Mouse (Mus musculus) liver, embryonic 14.5 days (tissue): ENCODE measurements around the gene Smurf2. TPM values are rescaled to one million over a fixed set of nuclear protein-coding genes. Genes with fewer than 3 reads are reported as not detected.
A peak's percentile ranks its signal among the peaks of the same experiment; 100 is the strongest.

Experiments
- ATAC-seq: fragments of 200-750 bp; cut with Nextera tagmentation; 2 replicates; pipeline ENCODE4 v1.8.0; 2017; ENCODE audit warnings: moderate number of reproducible peaks, mild to moderate bottlenecking, moderate library complexity; ENCODE audit not compliant: insufficient read depth
- DNase-seq, 3 experiments: peaks; one replicate each; pipeline ENCODE4 v3.0.0-alpha.2; 2012 to 2013; ENCODE audit warnings: low read depth in 3 of 3, low spot score in 3 of 3
- H3K27ac ChIP-seq: fragments of 300-500 bp; sonication (generic); 2 replicates; pipeline ENCODE4 v1.5.1; 2014; ENCODE audit warnings: moderate library complexity, mild to moderate bottlenecking, control low read depth, inconsistent platforms
- H3K27me3 ChIP-seq: fragments of 300-500 bp; sonication (generic); 2 replicates; pipeline ENCODE4 v1.6.1; 2014; ENCODE audit warnings: mild to moderate bottlenecking, low read length, moderate library complexity; ENCODE audit not compliant: control insufficient read depth, insufficient read depth
- H3K36me3 ChIP-seq: fragments of 300-500 bp; sonication (generic); replicated peaks from 2 replicates; pipeline ENCODE4 v1.6.1; 2014; ENCODE audit warnings: low read depth; ENCODE audit not compliant: control insufficient read depth, insufficient read depth
- H3K4me1 ChIP-seq, 2 experiments: fragments of 200-500 bp in 1 of 2; fragments of 300-500 bp in 1 of 2; sonication (generic) in 1 of 2; replicated peaks; 2 replicates each; pipeline ENCODE4 v1.6.1; 2012 to 2014; ENCODE audit warnings: antibody characterized with exemption in 1 of 2, inconsistent platforms in 1 of 2, low read length in 1 of 2; ENCODE audit not compliant: control insufficient read depth in 2 of 2, insufficient read depth in 2 of 2
- H3K4me2 ChIP-seq: fragments of 300-500 bp; sonication (generic); 2 replicates; pipeline ENCODE4 v1.6.1; 2014; ENCODE audit warnings: low read depth, mild to moderate bottlenecking, control low read depth, moderate library complexity
- H3K4me3 ChIP-seq, 2 experiments: fragments of 200-500 bp in 1 of 2; fragments of 300-500 bp in 1 of 2; sonication (generic) in 1 of 2; 2 replicates each; pipeline ENCODE4 v1.5.1; 2012 to 2014; ENCODE audit warnings: low read depth in 2 of 2, low read length in 2 of 2, mild to moderate bottlenecking in 2 of 2, control low read depth in 1 of 2, inconsistent platforms in 1 of 2, moderate library complexity in 1 of 2; ENCODE audit not compliant: insufficient read depth in 1 of 2
- H3K9ac ChIP-seq: fragments of 300-500 bp; sonication (generic); replicated peaks from 2 replicates; pipeline ENCODE4 v1.6.1; 2014; ENCODE audit warnings: mild to moderate bottlenecking, control low read depth, moderate library complexity
- H3K9me3 ChIP-seq: fragments of 300-500 bp; sonication (generic); 2 replicates; pipeline ENCODE4 v1.6.1; 2016; ENCODE audit warnings: low read length, mixed read lengths; ENCODE audit not compliant: control insufficient read depth
- CTCF ChIP-seq: IDR thresholded peaks from 2 replicates; pipeline ENCODE4 v1.5.1; 2016; ENCODE audit warnings: antibody characterized with exemption, low read depth, control low read depth
- EP300 ChIP-seq: IDR thresholded peaks from 2 replicates; pipeline ENCODE4 v1.6.1; 2016; ENCODE audit warnings: antibody characterized with exemption, low read depth
- WGBS: fragments of 180-500 bp; shearing (Covaris S2); extraction: QIAGEN DNeasy Blood & Tissue Kit; methylation state at CpG from one replicate; pipeline ENCODE4 v1.1.7; 2014; ENCODE audit not compliant: insufficient replicate concordance; 5-methylcytosine and 5-hydroxymethylcytosine counted together
- polyA plus RNA-seq, 2 experiments: library from polyadenylated mRNA; depleted of rRNA in 1 of 2; stranded (reverse) in 1 of 2; unstranded in 1 of 2; fragments of >200 nt; fragmentation: Nextera tagmentation in 1 of 2; extraction: Ambion mirVana in 1 of 2; gene quantifications; 2 replicates each; pipeline versions ENCODE4 v1.2.1 to v1.2.3; 2012 to 2014

The Smurf2 gene
- polyA plus RNA-seq, 2 experiments: 3.2 to 3.8 TPM

DNA sequence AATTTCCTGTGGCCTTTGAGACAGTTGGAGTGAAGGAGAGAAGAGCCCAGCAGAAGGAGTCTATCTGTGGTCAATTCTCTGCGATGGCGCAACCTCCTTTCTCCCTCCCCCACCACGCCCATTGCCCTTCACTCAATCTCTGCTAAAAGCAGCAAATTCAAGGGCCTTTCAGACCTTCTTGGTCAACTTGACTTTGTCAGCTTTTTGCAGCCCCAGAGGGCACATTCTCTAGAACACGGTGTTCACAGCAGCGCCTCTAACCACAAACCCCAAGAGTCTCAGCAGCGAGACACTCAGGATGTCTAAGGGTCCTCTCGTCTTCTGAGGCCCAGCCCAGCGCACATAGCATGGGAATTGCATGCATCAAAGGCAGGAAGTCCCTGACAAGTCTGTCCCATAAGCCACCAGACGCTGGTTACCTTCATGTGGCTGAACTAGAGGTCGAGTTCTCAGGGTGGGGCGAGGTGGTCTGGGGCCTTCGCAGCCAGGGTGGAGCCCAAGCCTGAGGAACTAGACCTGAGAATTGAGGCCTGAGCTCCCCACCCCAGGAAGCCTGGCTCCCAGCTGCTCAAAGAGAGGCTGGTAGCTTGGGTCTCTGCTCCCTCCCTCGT, 41.1 kb upstream of the Smurf2 start:
- no peak for TF ChIP-seq EP300
- no peak for TF ChIP-seq CTCF
- no peaks in the 10 kb centered on the region for H3K36me3 ChIP-seq
- ATAC-seq: 0 out of 2 replicates have a peak, but pooled peaks have one; percentile 15
- peaks cover 0 to 5% of the 10 kb centered on the region in 2 experiments; a peak in 1 of 4 replicates for H3K4me1 ChIP-seq
- H3K4me2 ChIP-seq: no peak overlapping the region
- H3K27me3 ChIP-seq: no peaks in the 10 kb centered on the region
- H3K9me3 ChIP-seq: no peaks in the 10 kb centered on the region
- WGBS: 19% methylated on average over 13 of the region's 13 CpGs
- no peak overlapping the region for H3K4me3 ChIP-seq
- no peak overlapping the region for H3K9ac ChIP-seq
- no peak overlapping the region for H3K27ac ChIP-seq
- no peak for DNase-seq

DNA sequence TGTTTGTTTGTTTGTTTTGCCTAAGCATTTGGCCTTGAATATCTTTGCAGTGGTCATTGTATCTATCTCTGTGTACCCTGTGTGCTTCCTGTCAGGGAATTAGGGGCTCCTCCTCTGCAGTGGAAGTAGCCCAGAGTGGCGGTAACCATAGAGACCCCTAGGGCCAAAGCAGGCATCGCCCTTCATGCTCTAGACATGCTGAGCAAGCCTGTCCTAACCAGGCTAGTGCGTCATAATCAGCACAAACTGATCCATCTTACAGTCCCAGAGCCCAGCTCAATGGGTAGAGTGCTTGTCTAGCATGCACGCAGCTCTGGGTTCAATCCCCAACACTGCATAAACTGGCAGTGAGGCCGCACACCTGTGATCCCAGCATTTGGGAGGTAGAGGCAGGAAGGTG, 38.6 kb upstream of the Smurf2 start:
- peaks cover 0 to 5% of the 10 kb centered on the region in 2 experiments; a peak in 1 of 4 replicates for H3K4me1 ChIP-seq
- H3K9ac ChIP-seq: no peak overlapping the region
- no peaks in the 10 kb centered on the region for H3K27me3 ChIP-seq
- H3K36me3 ChIP-seq: no peaks in the 10 kb centered on the region
- ATAC-seq (no peak), DNase-seq (no peak)
- H3K4me3 ChIP-seq: no peak overlapping the region
- no peak overlapping the region for H3K4me2 ChIP-seq
- H3K9me3 ChIP-seq: no peaks in the 10 kb centered on the region
- 74% methylated on average over 5 of the region's 5 CpGs for WGBS
- TF ChIP-seq CTCF (no peak), EP300 (no peak)
- H3K27ac ChIP-seq: no peak overlapping the region

DNA sequence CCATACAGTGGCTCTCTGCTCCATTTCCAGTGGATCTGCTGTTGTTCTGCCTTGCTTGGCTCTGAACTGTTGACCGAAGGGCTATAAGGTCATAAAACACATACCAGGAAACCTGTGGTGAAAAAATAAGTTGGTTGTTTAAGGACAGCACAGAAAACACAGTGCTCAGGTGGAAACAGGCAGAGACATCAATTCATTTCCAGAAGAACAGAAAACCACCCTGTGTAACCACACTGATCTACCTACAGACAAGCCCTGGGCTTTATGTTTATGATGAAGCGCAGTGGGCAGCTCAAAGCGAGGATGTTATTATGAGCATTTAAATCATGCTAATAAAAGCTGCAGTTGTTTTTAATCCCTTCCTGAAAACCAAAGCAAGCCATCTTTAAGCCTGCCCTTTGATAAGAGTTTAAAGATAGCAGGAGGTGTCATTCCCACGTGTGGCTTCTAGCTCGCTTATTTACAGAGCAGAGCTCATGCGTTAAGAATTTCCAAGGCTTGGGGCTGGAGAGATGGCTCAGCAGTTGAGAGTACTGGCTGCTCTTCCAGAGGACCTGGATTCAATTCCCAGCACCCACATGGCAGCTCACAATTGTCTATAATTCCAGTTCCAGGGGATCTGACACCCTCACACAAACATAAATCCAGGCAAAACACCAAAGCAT, 38.0 kb upstream of the Smurf2 start:
- no peak overlapping the region for H3K4me3 ChIP-seq
- DNase-seq (no peak), ATAC-seq (no peak)
- no peaks in the 10 kb centered on the region for H3K36me3 ChIP-seq
- H3K4me1 ChIP-seq: peaks cover 0 to 5% of the 10 kb centered on the region in 2 experiments; a peak in 1 of 4 replicates
- no peak overlapping the region for H3K27ac ChIP-seq
- H3K9me3 ChIP-seq: no peaks in the 10 kb centered on the region
- no peak overlapping the region for H3K9ac ChIP-seq
- TF ChIP-seq EP300: no peak
- 67% methylated on average over 6 of the region's 6 CpGs for WGBS
- no peaks in the 10 kb centered on the region for H3K27me3 ChIP-seq
- H3K4me2 ChIP-seq: no peak overlapping the region

DNA sequence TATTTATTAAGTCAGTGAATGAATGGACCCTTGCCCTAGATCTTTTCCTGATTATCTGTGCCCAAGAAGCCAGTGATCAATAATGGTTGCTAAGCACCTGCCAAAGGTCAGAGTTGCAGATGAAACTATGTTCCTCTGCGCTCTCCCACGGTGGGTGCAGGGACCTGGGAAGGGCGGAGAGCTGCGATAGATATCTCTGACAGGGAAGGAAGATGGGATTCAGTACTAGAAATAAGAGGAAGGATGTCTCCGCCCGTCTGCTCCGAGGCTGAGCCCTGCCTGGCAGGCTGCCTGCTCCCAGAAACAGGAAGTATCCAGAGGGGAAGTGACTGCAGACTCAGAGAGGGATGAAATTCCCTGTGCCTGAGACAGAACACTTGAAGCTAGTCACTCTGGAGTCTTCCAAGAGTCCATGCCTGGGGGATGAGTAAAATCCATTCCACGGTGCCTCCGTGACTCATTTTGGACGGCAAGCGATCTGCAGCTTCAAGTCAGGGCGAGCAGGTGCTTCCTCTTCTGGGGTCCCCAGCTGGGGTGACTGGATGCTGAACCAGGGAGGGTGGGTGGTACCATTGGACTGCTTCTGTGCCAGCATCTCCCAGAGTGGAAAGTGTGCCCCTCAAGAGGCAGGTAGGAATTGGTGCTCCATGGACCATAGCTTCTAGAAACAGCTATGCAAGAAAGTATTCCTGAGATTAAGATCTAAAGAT, 36.9 kb upstream of the Smurf2 start:
- DNase-seq (no peak), ATAC-seq (no peak)
- no peaks in the 10 kb centered on the region for H3K27me3 ChIP-seq
- no peaks in the 10 kb centered on the region for H3K9me3 ChIP-seq
- TF ChIP-seq CTCF (no peak), EP300 (no peak)
- no peak overlapping the region for H3K4me2 ChIP-seq
- no peak overlapping the region for H3K27ac ChIP-seq
- no peak overlapping the region for H3K4me3 ChIP-seq
- peaks cover 0 to 5% of the 10 kb centered on the region in 2 experiments; a peak in 1 of 4 replicates for H3K4me1 ChIP-seq
- H3K36me3 ChIP-seq: no peaks in the 10 kb centered on the region
- 10% methylated on average over 12 of the region's 12 CpGs for WGBS
- no peak overlapping the region for H3K9ac ChIP-seq

DNA sequence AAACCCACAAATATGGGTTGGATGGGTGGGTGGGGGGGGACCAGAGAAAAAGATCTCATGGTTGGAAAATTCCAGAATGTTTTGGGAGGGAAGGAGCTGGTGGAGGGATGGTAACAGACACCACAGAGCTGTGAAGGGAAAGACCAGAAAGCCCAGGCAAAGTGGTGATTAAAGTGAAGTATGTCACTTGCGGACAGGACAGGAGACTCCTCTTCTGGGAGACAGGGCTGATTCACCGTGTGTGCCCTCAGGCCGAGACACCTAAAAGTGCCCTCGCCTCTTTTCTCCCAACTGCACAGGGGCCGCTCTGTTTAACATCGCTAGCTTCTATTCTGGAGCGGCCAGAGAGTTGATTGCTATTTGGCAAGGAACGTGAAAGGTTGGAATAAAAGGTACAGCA, 34.1 kb upstream of the Smurf2 start:
- WGBS: 65% methylated on average over 8 of the region's 8 CpGs
- Histone ChIP-seq H3K4me2 (no peak overlapping the region), H3K9ac (no peak overlapping the region), H3K4me1 (no peaks in the 10 kb centered on the region; a peak in 1 of 4 replicates), H3K36me3 (no peaks in the 10 kb centered on the region), H3K9me3 (no peaks in the 10 kb centered on the region), H3K4me3 (no peak overlapping the region), H3K27me3 (no peaks in the 10 kb centered on the region), H3K27ac (no peak overlapping the region)
- TF ChIP-seq CTCF (no peak), EP300 (no peak)
- ATAC-seq (no peak), DNase-seq (no peak)
